10 mouse cellular contexts compared by ENCODE assay signal in the genomic region with DNA sequence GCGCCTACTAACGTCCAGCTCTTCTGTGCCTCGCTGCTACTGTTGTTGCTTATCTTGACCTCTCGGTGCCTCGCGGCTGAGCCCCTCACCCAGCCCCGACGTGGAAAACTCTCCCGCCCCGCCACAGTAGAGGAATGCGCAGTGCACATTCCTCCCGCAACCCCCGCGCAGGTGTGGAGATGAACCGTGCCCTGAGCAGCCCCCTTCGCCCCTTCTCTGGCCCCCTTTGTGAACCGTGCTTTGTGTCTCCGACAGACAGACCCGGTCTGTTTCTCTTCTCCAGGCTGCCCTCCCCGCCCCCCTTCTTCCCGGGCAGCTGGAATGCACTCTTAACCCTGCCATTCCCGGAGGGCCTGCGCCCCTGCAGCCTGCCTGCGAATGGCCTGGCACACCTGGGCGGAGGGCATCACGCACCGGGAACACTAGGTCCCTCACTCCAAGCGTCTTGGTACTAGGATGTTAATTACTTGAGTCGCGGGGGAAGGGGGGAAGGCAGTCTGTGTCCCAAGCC. TPM values are rescaled to one million over a fixed set of nuclear protein-coding genes. Genes with fewer than 3 reads are reported as not detected.
DNase-seq lines count a peak whose midpoint lies in the region; ATAC-seq and TF ChIP-seq lines count a peak whose summit lies in the region.
"Had no signal": no experiment of that assay in that cellular context is flagged by ENCODE, and none has a peak within 500 bp of the region (broad histone marks: within the 10 kb centered on the region; RNA-seq: fewer than 3 reads in every experiment).

No protein-coding gene starts in this region.

- H3K9ac ChIP-seq in embryonic facial prominence, embryonic 13.5 days, result peak overlapping the region; percentile 69
- H3K9ac ChIP-seq in intestine, embryonic 14.5 days (ENCODE audit: low read length), result peak overlapping the region; percentile 72
- H3K9ac ChIP-seq in lung, embryonic 16.5 days (ENCODE audit: low read length), result peak overlapping the region; percentile 70

- DNase-seq in intestine, embryonic 14.5 days (ENCODE audit: low spot score), result peak; percentile 84
- DNase-seq in cerebellum, adult 11 months, result no peak
- no peak for DNase-seq in right cerebral cortex, adult 2 months (ENCODE audit: low spot score in 2 of 2)
- DNase-seq in frontal cortex, postnatal 10 days (ENCODE audit: low spot score in 2 of 2), result no peak

- peak overlapping the region; percentile 17; the same call in 1 of the 2 replicates for H3K4me3 ChIP-seq in brown adipose tissue, adult 24 weeks (ENCODE audit: insufficient read depth, low read depth, low read length)
- peak overlapping the region; percentile 53 for H3K4me3 ChIP-seq in embryonic facial prominence, embryonic 13.5 days
- peak overlapping the region; percentile 50 for H3K4me3 ChIP-seq in intestine, embryonic 14.5 days (ENCODE audit: low read depth, low read length)
- H3K4me3 ChIP-seq in lung, embryonic 16.5 days (ENCODE audit: low read length), result peak overlapping the region; percentile 57
- H3K4me3 ChIP-seq in testis, adult 2 months (ENCODE audit: control insufficient read depth, low read depth, low read length), result peak overlapping the region; percentile 67
- H3K4me3 ChIP-seq: myocyte had no signal

- H3K9me3 ChIP-seq in embryonic facial prominence, embryonic 13.5 days, result no peaks in the 10 kb centered on the region
- no peaks in the 10 kb centered on the region for H3K9me3 ChIP-seq in intestine, embryonic 14.5 days (ENCODE audit: control insufficient read depth, low read length)
- H3K9me3 ChIP-seq in lung, embryonic 16.5 days (ENCODE audit: control insufficient read depth, low read length), result no peaks in the 10 kb centered on the region

- H3K27ac ChIP-seq in brown adipose tissue, adult 24 weeks (replicated peaks; ENCODE audit: low read depth, low read length), result no peak overlapping the region
- peak overlapping the region; percentile 71 for H3K27ac ChIP-seq in embryonic facial prominence, embryonic 13.5 days
- peak overlapping the region; percentile 62 for H3K27ac ChIP-seq in intestine, embryonic 14.5 days (ENCODE audit: low read depth)
- peak overlapping the region; percentile 75 for H3K27ac ChIP-seq in lung, embryonic 16.5 days (ENCODE audit: low read length)
- H3K27ac ChIP-seq in testis, adult 2 months (ENCODE audit: control insufficient read depth, insufficient read depth, low read depth, low read length), result no peak overlapping the region; the same call in 1 of the 2 replicates

- WGBS in embryonic facial prominence, embryonic 13.5 days, result under 1% methylated on average over 29 of the region's 30 CpGs
- WGBS in intestine, embryonic 14.5 days, result 1% methylated on average over 30 of the region's 30 CpGs
- under 1% methylated on average over 30 of the region's 30 CpGs for WGBS in lung, embryonic 16.5 days

- H3K4me1 ChIP-seq in brown adipose tissue, adult 24 weeks (ENCODE audit: control insufficient read depth, insufficient read depth, insufficient read length, low read length), result peaks cover 9% of the 10 kb centered on the region; the same call in 1 of the 2 replicates
- peaks cover 50% of the 10 kb centered on the region for H3K4me1 ChIP-seq in embryonic facial prominence, embryonic 13.5 days
- peaks cover 43% of the 10 kb centered on the region for H3K4me1 ChIP-seq in intestine, embryonic 14.5 days (replicated peaks; ENCODE audit: control insufficient read depth, insufficient read depth, low read length)
- H3K4me1 ChIP-seq in lung, embryonic 16.5 days (replicated peaks; ENCODE audit: control insufficient read depth, insufficient read depth, low read length), result peaks cover 36% of the 10 kb centered on the region
- peaks cover 10% of the 10 kb centered on the region for H3K4me1 ChIP-seq in testis, adult 2 months (ENCODE audit: control insufficient read depth, insufficient read depth, low read length)

- peak overlapping the region; percentile 74 for H3K4me2 ChIP-seq in embryonic facial prominence, embryonic 13.5 days
- H3K4me2 ChIP-seq in intestine, embryonic 14.5 days (ENCODE audit: low read length), result peak overlapping the region; percentile 84
- H3K4me2 ChIP-seq in lung, embryonic 16.5 days (ENCODE audit: low read depth, low read length), result peak overlapping the region; percentile 61

- ATAC-seq in embryonic facial prominence, embryonic 13.5 days (ENCODE audit: insufficient number of reproducible peaks, insufficient read depth, low FRiP score, low TSS enrichment, low read depth), result peak; percentile 33; the same call in 1 of the 2 replicates
- ATAC-seq in intestine, embryonic 14.5 days (replicated peaks; ENCODE audit: low FRiP score, low TSS enrichment, low read depth), result peak; percentile 56
- peak; percentile 21; the same call in 1 of the 2 replicates for ATAC-seq in lung, embryonic 16.5 days (ENCODE audit: low read depth)

- no peak for TF ChIP-seq CTCF in testis, adult 2 months (IDR thresholded peaks at IDR 0.05; ENCODE audit: control insufficient read depth, insufficient read depth, insufficient replicate concordance, low read depth, low read length)

- peaks cover 41% of the 10 kb centered on the region for H3K27me3 ChIP-seq in embryonic facial prominence, embryonic 13.5 days
- H3K27me3 ChIP-seq in intestine, embryonic 14.5 days (replicated peaks; ENCODE audit: control insufficient read depth, insufficient read depth, low read length), result no peaks in the 10 kb centered on the region
- H3K27me3 ChIP-seq in lung, embryonic 16.5 days (ENCODE audit: control insufficient read depth, insufficient read depth, low read depth, low read length), result peaks cover 15% of the 10 kb centered on the region
- H3K27me3 ChIP-seq in testis, adult 2 months (ENCODE audit: control insufficient read depth, insufficient read depth, low read length), result no peaks in the 10 kb centered on the region

- H3K36me3 ChIP-seq in embryonic facial prominence, embryonic 13.5 days, result no peaks in the 10 kb centered on the region
- H3K36me3 ChIP-seq in intestine, embryonic 14.5 days (ENCODE audit: control insufficient read depth, insufficient read depth, low read length), result 0 out of 2 replicates have a peak, but pooled peaks cover 5% of the 10 kb centered on the region
- H3K36me3 ChIP-seq in lung, embryonic 16.5 days (ENCODE audit: control insufficient read depth, insufficient read depth, low read length), result no peaks in the 10 kb centered on the region
- no peaks in the 10 kb centered on the region for H3K36me3 ChIP-seq in testis, adult 2 months (ENCODE audit: control insufficient read depth, insufficient read depth, low read length)

- no peak for TF ChIP-seq POLR2A in testis, adult 2 months (IDR thresholded peaks at IDR 0.05; ENCODE audit: control insufficient read depth, low read depth, low read length)

RNA-seq across cellular contexts. Expression of gene Cdh3, which starts 0.9 kb away (rescaled TPM):
- not detected in 2 replicates for polyA plus RNA-seq in brown adipose tissue, adult 24 weeks (2012; ENCODE audit: insufficient read depth, insufficient read length, missing spikeins)
- polyA plus RNA-seq in embryonic facial prominence, embryonic 13.5 days (2015; fragmentation: Nextera tagmentation; extraction: Ambion mirVana), result 21.5 and 22.3 TPM in 2 replicates
- polyA plus RNA-seq in intestine, embryonic 14.5 days (2014; fragmentation: Nextera tagmentation; extraction: Ambion mirVana), result 16.1 and 19.2 TPM in 2 replicates
- 20.1 and 20.7 TPM in 2 replicates for polyA plus RNA-seq in lung, embryonic 16.5 days (2015; fragmentation: Nextera tagmentation; extraction: Ambion mirVana)
- polyA plus RNA-seq in testis, adult 2 months (2012; rRNA removed), result 1.2 and 1.3 TPM in 2 replicates

RNA-seq across cellular contexts. Expression of gene 6030452D12Rik, which starts 11.3 kb away (rescaled TPM):
- not detected in 2 replicates for polyA plus RNA-seq in brown adipose tissue, adult 24 weeks (2012; ENCODE audit: insufficient read depth, insufficient read length, missing spikeins)
- not detected in 2 replicates for polyA plus RNA-seq in embryonic facial prominence, embryonic 13.5 days (2015; fragmentation: Nextera tagmentation; extraction: Ambion mirVana)
- polyA plus RNA-seq in intestine, embryonic 14.5 days (2014; fragmentation: Nextera tagmentation; extraction: Ambion mirVana), result not detected in 2 replicates
- polyA plus RNA-seq in lung, embryonic 16.5 days (2015; fragmentation: Nextera tagmentation; extraction: Ambion mirVana), result not detected in 2 replicates
- not detected in 2 replicates for polyA plus RNA-seq in testis, adult 2 months (2012; rRNA removed)
- polyA plus RNA-seq: brain, embryonic 14.5 days; myocyte had no signal

Comparison
In these comparisons a context has a peak if more than half of its experiments do, and no peak if none do; other contexts are left out.
1. H3K27ac ChIP-seq: peak in embryonic facial prominence, embryonic 13.5 days (single experiment), intestine, embryonic 14.5 days (single experiment) and lung, embryonic 16.5 days (single experiment); none in brown adipose tissue, adult 24 weeks (single experiment) and testis, adult 2 months (single experiment).
2. H3K4me3 ChIP-seq: peak in every context shown above with its lines; median percentile 67 in testis, adult 2 months; 57 in lung, embryonic 16.5 days; 53 in embryonic facial prominence, embryonic 13.5 days; 50 in intestine, embryonic 14.5 days; 17 in brown adipose tissue, adult 24 weeks.
3. Peak in every context shown above with its lines, with median percentiles within 50 percentile points of each other: ATAC-seq, H3K4me2 ChIP-seq and H3K9ac ChIP-seq.